Mouse (Mus musculus): ENCODE results near the gene Fgd3. TPM values are rescaled to one million over a fixed set of nuclear protein-coding genes. Genes with fewer than 3 reads are reported as not detected.

The Fgd3 gene
- total RNA-seq (2018; cell fraction: chromatin; rRNA removed): 10 to 100 TPM in 25 of 26 experiments, 1 to 10 TPM in 1; 9.2 to 88.5 (median 38.6) TPM
- 10 to 100 TPM in 25 of 26 experiments, 1 to 10 TPM in 1; 9.7 to 25.1 (median 18.9) TPM for total RNA-seq (2018; cell fraction: cytosol; rRNA removed)
- 10 to 100 TPM; 13.5 to 50.3 (median 27.5) TPM for total RNA-seq (2018; cell fraction: nucleus; rRNA removed)
- polyA plus RNA-seq (2018): 14.8 to 24.2 TPM (median 22.8 TPM) in 3 replicates

DNA sequence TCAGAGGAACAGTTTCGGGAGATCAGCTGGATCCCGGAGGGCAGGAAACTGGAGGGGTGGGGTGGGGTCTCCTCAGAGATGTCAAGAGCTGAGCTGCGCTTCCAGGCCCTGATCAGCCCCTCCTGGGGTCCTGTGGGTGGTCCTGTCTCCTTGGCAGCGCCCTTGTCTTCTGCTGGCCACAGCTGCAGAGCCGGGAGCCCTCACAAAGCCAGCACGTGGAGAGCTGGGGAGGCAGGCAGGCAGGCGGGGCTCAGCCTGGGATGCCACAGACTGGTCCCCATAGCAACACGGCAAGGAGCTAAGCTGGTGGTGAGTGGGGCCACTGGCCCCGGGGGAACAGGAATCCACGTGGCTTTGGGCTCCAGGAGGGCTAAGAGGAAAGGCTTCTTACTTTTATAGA is at the start of gene Fgd3:
TSS of gene Fgd3 (minus strand) at position 272 of the 400 bp plus-strand sequence.
- no peaks in the 10 kb centered on the region for H3K36me3 ChIP-seq (ENCODE audit: inconsistent target)
- H3K4me3 ChIP-seq (ENCODE audit: inconsistent target): no peak within 1 kb of the TSS
- peak within 1 kb of the TSS; percentile 90 for H3K27ac ChIP-seq
- no peaks in the 10 kb centered on the region for H3K79me2 ChIP-seq (ENCODE audit: inconsistent target)
- WGBS (ENCODE audit: missing documents): 69% methylated on average over 6 of the region's 10 CpGs

DNA sequence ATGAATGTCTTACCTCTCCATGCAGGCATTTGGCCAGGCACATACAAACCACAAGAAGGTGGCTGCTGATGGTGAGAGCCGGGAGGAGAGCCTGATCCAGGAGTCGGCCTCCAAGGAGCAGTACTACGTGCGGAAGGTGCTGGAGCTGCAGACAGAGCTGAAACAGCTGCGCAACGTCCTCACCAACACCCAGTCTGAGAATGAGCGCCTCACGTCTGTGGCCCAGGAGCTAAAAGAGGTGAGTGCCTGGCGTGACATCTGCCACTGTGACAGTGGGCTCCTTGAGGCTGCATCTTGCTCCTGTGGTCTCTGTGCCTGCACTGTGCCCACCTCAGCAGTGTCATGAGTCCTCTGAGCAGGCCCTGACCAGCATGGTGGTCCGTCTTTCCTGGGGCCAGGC is 49.3 kb upstream of the Fgd3 start:
- Histone ChIP-seq H3K79me2 (ENCODE audit: inconsistent target) (peaks cover 77% of the 10 kb centered on the region), H3K36me3 (ENCODE audit: inconsistent target) (peaks cover 2% of the 10 kb centered on the region; the same call in 1 of the 2 replicates), H3K27ac (no peak overlapping the region), H3K4me3 (ENCODE audit: inconsistent target) (no peak overlapping the region)
- 90% methylated on average over 10 of the region's 10 CpGs for WGBS (ENCODE audit: missing documents)

DNA sequence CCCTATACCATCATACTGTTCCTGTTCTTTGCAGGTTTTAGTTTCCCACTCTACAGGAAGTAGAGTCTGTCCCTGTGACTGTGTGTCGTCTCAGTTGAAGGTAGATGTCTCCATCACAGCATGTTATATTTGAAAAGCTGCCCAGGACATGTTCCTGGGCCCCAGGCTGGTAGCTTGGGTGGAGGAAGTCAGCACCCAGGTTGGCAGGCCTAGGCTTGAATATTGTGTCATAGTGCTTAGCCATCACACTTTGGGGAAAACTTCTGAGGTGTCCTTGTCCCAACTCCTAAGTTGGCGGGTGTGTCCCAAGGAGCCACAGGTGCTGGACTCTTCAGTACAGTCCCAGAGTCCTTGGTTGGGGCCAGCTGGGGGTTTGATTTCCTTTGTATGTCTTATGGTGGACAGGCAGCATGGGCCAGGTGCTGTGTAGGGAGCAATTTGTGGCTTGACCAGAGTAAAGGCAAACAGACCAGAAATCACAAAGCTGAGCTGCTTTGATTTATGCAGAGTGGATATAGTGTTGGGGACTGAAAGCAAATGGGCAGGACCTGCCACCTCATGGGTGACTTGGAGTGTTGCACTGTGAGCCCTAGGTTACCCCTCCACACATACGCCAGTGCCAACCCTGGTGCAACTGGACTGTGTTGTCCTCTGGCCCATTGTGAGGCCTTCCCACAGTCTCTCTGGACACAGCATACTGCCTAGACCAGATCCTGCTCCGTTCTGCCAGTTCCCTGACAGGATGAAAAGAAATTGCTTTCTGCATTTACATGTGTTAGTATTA is 47.7 kb upstream of the Fgd3 start:
- Histone ChIP-seq H3K79me2 (ENCODE audit: inconsistent target) (peaks cover 80% of the 10 kb centered on the region), H3K4me3 (ENCODE audit: inconsistent target) (no peak overlapping the region), H3K36me3 (ENCODE audit: inconsistent target) (no peaks in the 10 kb centered on the region; the same call in 1 of the 2 replicates), H3K27ac (no peak overlapping the region)
- 78% methylated on average over 4 of the region's 4 CpGs for WGBS (ENCODE audit: missing documents)

DNA sequence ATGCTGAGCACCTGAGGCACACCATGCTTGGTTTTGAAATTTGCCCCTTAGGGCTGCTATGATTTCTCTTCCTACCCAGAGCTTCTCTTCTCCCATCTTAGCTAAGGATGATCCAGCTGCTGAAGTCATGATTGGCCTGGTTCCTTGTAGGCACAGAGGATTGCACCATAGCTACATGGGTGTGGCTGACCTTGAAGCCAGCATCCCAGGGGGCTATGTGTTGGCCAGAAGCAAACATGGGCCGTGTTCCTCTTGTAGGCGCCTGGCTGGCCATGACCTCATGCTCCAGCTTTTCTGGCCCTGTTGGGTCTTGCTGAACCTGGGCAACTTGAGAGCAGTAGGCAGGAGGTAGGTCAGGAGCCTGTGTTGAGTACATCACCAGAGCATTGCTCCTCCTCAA is 44.6 kb upstream of the Fgd3 start:
- WGBS (ENCODE audit: missing documents): 62% methylated on average over 2 of the region's 2 CpGs
- Histone ChIP-seq H3K36me3 (ENCODE audit: inconsistent target) (no peaks in the 10 kb centered on the region; the same call in 1 of the 2 replicates), H3K4me3 (ENCODE audit: inconsistent target) (no peak overlapping the region), H3K27ac (no peak overlapping the region), H3K79me2 (ENCODE audit: inconsistent target) (peaks cover 100% of the 10 kb centered on the region)

DNA sequence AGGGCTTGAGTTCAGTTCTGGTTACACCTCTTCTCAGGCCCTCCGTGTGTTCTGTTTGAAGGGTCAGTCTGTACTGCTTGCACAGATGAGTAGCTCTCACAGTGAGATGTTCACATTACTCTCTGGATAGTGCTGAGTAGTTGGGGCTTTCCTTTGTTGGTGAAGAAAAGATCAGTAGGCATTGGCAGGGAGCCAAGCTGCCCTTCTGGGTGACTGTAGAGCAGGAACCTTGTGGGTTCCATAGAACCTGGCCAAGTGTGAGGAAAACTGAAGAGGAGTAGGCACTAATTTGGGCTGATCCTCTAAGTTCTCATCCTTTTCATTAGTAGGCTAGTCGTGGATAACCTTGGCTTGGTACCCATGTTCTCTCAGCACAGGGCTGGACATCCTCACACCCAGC is 42.7 kb upstream of the Fgd3 start:
- no peaks in the 10 kb centered on the region for H3K36me3 ChIP-seq (ENCODE audit: inconsistent target)
- H3K27ac ChIP-seq: no peak overlapping the region
- WGBS (ENCODE audit: missing documents): 100% methylated on average over 2 of the region's 2 CpGs
- H3K79me2 ChIP-seq (ENCODE audit: inconsistent target): peaks cover 100% of the 10 kb centered on the region
- H3K4me3 ChIP-seq (ENCODE audit: inconsistent target): no peak overlapping the region

DNA sequence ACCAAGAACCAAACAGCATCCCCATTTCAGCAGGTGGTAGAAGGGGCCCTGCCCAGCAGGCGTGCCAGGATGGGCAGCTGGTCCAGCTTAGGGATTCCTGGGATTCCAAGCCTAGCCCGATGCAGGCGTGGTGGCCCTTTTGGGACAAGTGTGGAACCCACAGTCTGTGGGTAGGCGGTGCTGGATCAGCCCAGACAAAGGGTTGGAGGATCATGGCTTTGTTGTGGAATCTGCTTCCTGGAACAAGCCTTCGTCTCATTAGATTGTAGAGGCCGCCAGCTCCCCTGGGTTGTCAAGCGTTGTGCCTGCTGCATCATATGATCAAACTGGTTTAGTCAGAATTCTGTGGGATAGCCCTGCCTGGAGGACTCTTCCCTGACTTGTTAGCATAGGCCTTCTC is 42.3 kb upstream of the Fgd3 start:
- 97% methylated on average over 7 of the region's 7 CpGs for WGBS (ENCODE audit: missing documents)
- no peak overlapping the region for H3K4me3 ChIP-seq (ENCODE audit: inconsistent target)

DNA sequence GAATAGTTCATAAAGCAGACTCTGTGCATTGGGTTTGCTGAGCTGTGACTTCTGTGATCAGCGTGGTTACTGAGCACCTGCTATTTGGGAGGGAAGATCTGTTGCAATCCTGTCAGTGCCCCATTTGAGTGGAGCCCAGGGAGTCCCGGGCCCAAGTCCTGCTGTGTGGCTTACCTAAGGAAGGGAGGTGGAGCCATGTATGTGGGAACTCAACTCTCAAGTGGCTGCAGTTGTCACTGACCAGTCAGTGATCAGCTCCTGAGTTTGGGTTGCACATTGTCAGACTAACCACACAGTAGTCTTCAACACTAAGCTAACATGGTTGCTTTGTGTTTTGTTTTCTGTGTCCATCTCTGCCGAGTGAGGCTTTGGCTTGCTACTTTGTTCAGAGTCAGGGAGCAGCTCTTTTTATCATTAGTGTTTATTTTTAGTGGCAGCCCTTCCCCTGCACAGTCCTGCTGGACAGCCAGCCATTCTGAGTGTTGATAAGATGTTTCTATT is 40.8 kb upstream of the Fgd3 start:
- H3K4me3 ChIP-seq (ENCODE audit: inconsistent target): no peak overlapping the region
- WGBS (ENCODE audit: missing documents): 35% methylated on average over 3 of the region's 3 CpGs
- H3K79me2 ChIP-seq (ENCODE audit: inconsistent target): peaks cover 100% of the 10 kb centered on the region
- no peak overlapping the region for H3K27ac ChIP-seq
- no peaks in the 10 kb centered on the region for H3K36me3 ChIP-seq (ENCODE audit: inconsistent target)

More for the DNA sequence above, 42.3 kb upstream of the Fgd3 start:
- Histone ChIP-seq H3K27ac (no peak overlapping the region), H3K36me3 (ENCODE audit: inconsistent target) (no peaks in the 10 kb centered on the region), H3K79me2 (ENCODE audit: inconsistent target) (peaks cover 100% of the 10 kb centered on the region)

DNA sequence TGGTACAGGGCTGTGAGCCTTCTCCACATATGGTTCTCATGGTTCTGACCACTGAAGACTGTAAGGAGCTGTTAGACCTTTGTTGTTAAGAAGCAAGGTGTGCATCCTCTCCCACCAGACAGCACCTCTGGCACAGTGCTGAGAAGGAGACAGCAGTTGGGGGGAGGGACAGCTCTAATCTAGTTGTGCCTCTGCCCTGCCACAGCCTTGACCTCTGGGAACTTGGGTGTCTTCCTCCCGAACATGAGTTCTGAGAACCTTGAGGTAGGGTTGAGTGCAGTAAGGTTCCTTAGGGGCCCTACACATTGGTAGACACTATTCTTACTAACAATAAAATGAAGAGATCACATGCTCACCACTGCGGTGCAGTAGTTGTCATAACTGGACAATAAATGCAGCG is 38.1 kb upstream of the Fgd3 start:
- Histone ChIP-seq H3K4me3 (ENCODE audit: inconsistent target) (no peak overlapping the region), H3K79me2 (ENCODE audit: inconsistent target) (peaks cover 100% of the 10 kb centered on the region), H3K27ac (no peak overlapping the region), H3K36me3 (ENCODE audit: inconsistent target) (no peaks in the 10 kb centered on the region)
- WGBS (ENCODE audit: missing documents): 97% methylated on average over 3 of the region's 3 CpGs

DNA sequence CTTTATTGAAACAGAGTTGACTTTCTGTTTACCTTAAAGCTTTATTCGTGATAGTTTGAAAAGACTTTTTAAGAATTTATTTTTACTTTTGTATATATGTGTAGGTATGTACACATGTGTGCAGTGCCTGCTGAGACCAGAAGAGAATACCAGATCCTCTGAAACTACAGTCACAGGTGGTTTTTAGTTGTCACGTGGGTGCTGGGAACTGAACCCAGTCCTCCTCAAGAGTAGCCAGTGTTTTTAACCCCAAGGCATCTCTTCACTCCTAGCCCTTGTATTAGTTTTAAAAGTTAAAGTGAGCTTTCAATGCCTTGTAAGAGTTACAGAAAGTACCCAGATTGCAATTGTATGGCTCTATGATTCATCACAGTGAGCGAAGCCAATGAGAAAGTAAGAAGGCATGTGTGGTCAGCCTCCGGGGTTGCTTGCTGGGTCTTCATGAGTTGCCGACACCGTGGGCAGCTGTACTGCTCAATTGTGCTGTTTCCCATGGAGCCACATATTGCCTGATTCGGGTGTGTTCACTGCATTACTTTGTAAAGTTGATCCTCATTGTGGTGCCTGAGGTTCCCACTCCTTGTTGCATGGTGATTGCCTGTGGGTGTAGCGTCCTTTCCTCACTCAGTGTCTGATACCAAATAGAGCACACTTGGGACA is 37.4 kb upstream of the Fgd3 start:
- Histone ChIP-seq H3K4me3 (ENCODE audit: inconsistent target) (no peak overlapping the region), H3K27ac (no peak overlapping the region), H3K79me2 (ENCODE audit: inconsistent target) (peaks cover 100% of the 10 kb centered on the region), H3K36me3 (ENCODE audit: inconsistent target) (no peaks in the 10 kb centered on the region)
- WGBS (ENCODE audit: missing documents): 97% methylated on average over 8 of the region's 8 CpGs

DNA sequence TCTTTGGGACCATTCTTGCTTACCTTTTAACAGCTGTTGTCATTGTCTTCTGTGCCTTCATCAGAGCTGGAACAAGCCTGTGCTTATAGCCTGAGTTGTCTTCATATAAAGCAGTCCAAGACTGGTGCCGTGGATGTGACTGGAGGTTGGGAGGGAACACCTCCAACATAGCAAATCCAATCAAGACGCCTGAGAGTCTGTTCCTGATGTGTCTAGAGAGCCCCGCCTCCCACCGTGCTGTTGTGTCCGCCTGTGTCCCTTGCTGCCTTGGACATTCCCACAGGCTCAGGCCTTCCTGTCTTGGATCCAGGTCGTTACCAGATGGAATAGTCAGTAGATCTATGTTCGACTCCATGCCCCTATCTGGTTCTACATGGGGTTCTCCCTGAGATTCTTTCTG is 36.0 kb upstream of the Fgd3 start:
- Histone ChIP-seq H3K79me2 (ENCODE audit: inconsistent target) (peaks cover 100% of the 10 kb centered on the region), H3K4me3 (ENCODE audit: inconsistent target) (no peak overlapping the region), H3K36me3 (ENCODE audit: inconsistent target) (no peaks in the 10 kb centered on the region), H3K27ac (no peak overlapping the region)
- WGBS (ENCODE audit: missing documents): 94% methylated on average over 7 of the region's 7 CpGs

DNA sequence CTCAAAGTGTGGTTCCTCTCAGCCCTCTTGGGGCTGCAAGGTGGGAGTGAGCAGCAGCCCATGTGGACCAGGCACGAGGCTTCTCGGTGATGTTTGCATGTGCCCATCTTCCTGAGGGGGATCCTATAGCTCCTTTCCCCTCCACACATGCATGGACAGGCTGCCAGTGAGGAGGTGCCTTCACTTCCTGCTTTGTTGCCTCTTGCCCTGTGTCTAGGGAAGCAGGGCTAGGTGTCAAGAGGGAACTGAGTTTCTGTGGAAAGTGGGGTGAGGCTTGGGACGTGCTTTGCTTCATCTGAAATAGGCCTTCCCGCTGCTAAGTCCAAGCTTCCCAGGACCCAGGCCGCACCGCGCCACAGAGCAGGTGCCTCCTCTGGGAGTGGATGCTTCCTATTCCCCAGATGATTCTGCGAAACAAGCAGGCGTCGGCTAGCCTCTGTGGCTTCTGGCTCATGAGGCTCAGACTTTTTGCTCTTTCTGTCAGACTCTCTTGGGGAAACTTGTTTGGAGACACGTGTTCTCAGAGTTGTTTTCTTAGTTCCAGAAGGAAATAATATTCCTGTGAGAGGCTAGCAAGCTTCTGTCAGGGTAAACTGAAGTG is 35.5 kb upstream of the Fgd3 start:
- Histone ChIP-seq H3K79me2 (ENCODE audit: inconsistent target) (peaks cover 100% of the 10 kb centered on the region), H3K36me3 (ENCODE audit: inconsistent target) (no peaks in the 10 kb centered on the region), H3K4me3 (ENCODE audit: inconsistent target) (no peak overlapping the region), H3K27ac (no peak overlapping the region)
- 85% methylated on average over 11 of the region's 11 CpGs for WGBS (ENCODE audit: missing documents)

DNA sequence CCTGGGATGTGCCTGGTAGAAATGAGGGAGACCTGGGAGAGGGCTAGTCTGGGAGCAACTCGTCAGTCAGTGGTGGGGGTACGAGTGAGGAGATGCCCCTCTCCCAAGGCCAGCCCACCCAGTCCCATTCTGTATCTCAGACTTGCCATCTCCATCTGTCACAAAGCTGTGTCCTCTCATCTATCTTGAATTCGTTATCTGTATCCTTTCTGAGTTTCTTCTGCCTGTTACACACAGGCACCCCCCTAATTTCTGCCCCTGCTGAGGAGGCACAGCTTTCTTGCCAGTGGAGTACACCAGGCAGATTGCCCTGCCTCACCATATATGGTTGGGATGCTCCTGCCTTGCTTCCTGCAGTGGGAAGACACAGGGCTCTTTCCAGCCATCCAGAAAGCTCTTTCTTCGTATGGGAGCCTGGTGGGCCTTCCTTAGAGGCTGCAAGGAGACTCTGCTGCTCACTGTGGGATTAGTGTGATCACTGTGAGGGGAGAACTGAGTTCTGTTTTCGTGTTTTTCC is 33.9 kb upstream of the Fgd3 start:
- H3K79me2 ChIP-seq (ENCODE audit: inconsistent target): peaks cover 100% of the 10 kb centered on the region
- 87% methylated on average over 4 of the region's 5 CpGs for WGBS (ENCODE audit: missing documents)
- H3K36me3 ChIP-seq (ENCODE audit: inconsistent target): no peaks in the 10 kb centered on the region
- H3K4me3 ChIP-seq (ENCODE audit: inconsistent target): no peak overlapping the region
- no peak overlapping the region for H3K27ac ChIP-seq

DNA sequence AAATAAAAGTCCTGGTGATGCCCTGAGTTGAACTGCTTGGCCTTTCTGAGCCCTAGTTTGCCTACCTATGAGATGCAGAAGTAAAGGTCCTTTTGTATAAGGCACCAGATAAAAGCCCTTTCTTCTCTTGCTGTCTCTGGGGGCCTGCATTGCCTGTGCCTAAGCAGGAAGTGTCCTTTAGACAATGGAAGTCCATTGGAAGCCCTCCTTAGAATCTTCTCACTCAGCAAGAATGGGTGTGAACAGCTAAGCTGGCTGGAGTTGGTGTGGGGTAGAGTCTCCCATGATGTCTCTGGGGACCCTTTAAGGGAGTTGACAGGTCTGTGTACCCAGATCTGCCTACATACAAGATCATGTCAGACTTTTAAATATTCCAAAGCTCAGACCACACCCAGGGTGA is 33.3 kb upstream of the Fgd3 start:
- H3K27ac ChIP-seq: no peak overlapping the region
- H3K36me3 ChIP-seq (ENCODE audit: inconsistent target): no peaks in the 10 kb centered on the region
- H3K4me3 ChIP-seq (ENCODE audit: inconsistent target): no peak overlapping the region
- H3K79me2 ChIP-seq (ENCODE audit: inconsistent target): peaks cover 100% of the 10 kb centered on the region

DNA sequence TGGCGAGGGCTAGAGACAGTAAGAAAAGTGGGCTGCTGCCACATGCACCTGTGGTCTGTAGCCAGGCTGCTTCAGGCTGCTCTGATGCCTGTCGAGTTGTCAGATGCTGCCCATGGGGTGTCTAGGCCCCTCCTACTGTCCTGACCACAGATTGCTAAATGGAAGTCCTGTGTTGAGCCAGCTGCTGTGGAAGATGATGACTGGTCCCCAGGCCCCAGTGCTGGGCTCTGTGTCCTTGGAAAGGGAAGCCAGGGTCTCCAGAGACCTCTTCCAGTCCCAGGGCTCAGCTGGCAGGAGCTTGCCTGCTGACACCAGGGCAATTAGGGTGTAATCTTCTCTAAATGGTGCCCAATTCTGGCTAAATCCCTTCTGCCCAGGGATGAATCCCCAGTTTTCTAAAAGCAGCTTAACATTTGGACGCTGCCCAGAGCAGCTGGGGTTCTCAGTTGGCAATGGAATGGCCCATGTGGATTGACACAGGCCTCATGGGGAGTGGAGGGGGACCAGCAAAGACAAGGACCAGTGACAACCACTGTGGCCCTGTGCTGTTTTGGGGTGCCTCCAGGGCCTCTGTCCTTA is 32.6 kb upstream of the Fgd3 start:
- H3K27ac ChIP-seq: no peak overlapping the region
- H3K36me3 ChIP-seq (ENCODE audit: inconsistent target): no peaks in the 10 kb centered on the region
- 30% methylated on average over 3 of the region's 3 CpGs for WGBS (ENCODE audit: missing documents)
- peaks cover 100% of the 10 kb centered on the region for H3K79me2 ChIP-seq (ENCODE audit: inconsistent target)
- no peak overlapping the region for H3K4me3 ChIP-seq (ENCODE audit: inconsistent target)

Data from macrophage (primary cell).